Mouse (Mus musculus) stomach, postnatal 0 days (tissue): ENCODE results near the gene Sema3g.

Source experiments
- CTCF ChIP-seq: IDR thresholded peaks from 2 replicates; pipeline ENCODE4 v1.5.1; 2016; ENCODE audit warnings: antibody characterized with exemption, low read depth, mild to moderate bottlenecking, moderate library complexity
- EP300 ChIP-seq: optimal IDR thresholded peaks from 2 replicates; pipeline ENCODE3; 2016; ENCODE audit warnings: antibody characterized with exemption

DNA sequence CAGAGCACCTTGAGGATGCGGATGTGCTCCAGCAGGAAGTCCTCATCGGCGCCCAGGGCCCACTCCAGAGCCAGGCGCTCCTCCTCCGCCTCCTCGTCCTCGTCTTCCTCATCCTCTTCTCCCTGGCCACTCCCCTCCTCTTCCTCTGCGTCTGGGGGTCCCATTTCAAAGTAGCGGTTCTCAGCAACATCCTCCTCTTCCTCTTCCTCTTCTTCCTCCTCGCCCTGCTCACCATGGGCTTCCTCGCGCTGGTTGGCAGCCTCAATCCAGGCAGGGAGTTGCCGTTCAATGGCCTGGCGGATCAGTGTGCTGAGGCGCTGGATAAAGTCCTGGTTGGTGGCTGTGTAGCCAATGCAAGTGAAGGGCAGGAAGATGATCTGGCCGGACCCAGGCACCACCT lies 40.4 kb upstream of the Sema3g start:
- TF ChIP-seq CTCF, result no peak
- no peak for TF ChIP-seq EP300
